Mouse (Mus musculus): Measurements from ENCODE around the gene Myl3. TPM values are rescaled to one million over a fixed set of nuclear protein-coding genes. Genes with fewer than 3 reads are reported as not detected.
A peak's percentile ranks its signal among the peaks of the same experiment; 100 is the strongest.

Gene Myl3
- total and polyA plus RNA-seq, 3 experiments: not detected

DNA sequence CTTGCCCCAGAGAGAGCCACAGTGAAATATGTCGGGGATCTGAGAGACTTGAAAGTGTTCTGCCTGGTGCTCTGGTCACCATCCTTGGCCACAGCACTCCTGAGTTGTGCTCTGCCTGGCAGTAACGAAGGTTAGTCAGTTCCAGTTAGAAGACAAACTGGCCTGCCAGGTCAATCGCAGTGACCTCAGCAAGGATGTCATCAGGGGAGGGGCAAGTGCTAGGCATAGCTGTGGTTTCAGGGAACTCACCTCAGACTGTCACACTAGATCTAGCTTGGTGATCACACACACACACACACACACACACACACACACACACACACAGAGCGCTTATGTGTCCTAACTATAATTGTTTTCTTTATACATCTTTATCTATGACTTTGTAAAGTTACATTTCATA, 61.6 kb downstream of the Myl3 start:
- H3K36me3 ChIP-seq (replicated peaks in 1 of 2; ENCODE audit: control insufficient read depth in 1 of 2, insufficient read depth in 1 of 2, low read length in 1 of 2): peaks cover 0 to 2% of the 10 kb centered on the region in 2 experiments
- dilution Hi-C loops (cut with MboI; ENCODE audit: extremely low pct_ligation_motif_present, extremely low pct_unique_long_range_greater_than_20kb, low sequenced_read_pairs): no loop called here
- H3K27me3 ChIP-seq (replicated peaks): no peaks in the 10 kb centered on the region
- H3K9ac ChIP-seq (ENCODE audit: insufficient read depth, low read depth): peak overlapping the region; percentile 39; the same call in 1 of the 2 replicates
- peak overlapping the region; percentile 37; the same call in 1 of the 2 replicates for H3K4me2 ChIP-seq (ENCODE audit: insufficient read depth, low read depth, poor library complexity, severe bottlenecking)
- H3K9me3 ChIP-seq (replicated peaks; ENCODE audit: low read length): no peaks in the 10 kb centered on the region
- in situ Hi-C loops (cut with MboI; ENCODE audit: low pct_ligation_motif_present, low pct_unique_long_range_greater_than_20kb, low sequenced_read_pairs): no loop called here
- DNase-seq (ENCODE audit: extremely low read depth): peak; percentile 39
- no peaks in the 10 kb centered on the region for H3K79me2 ChIP-seq (replicated peaks; ENCODE audit: control insufficient read depth, extremely low read depth, insufficient read depth, poor library complexity, severe bottlenecking)
- peaks cover 19 to 54% of the 10 kb centered on the region in 2 experiments for H3K4me1 ChIP-seq (ENCODE audit: control insufficient read depth in 1 of 2, insufficient read depth in 2 of 2)
- H3K27ac ChIP-seq (ENCODE audit: insufficient read depth, low read depth): no peak overlapping the region
- no peak overlapping the region for H3K4me3 ChIP-seq (replicated peaks in 1 of 3; ENCODE audit: low read depth in 2 of 3, low read length in 2 of 3, poor library complexity in 1 of 3)
- TF ChIP-seq SMC3 (IDR thresholded peaks at IDR 0.05; ENCODE audit: low read depth, low read length) (no peak), CHD1 (IDR thresholded peaks at IDR 0.05; ENCODE audit: low read depth, low read length) (no peak), MAX (IDR thresholded peaks at IDR 0.05; ENCODE audit: low read length) (no peak), IRF4 (IDR thresholded peaks at IDR 0.05; ENCODE audit: low read depth, low read length) (no peak)

GRCm38 (mm10) chr9:110810051-110810450, 68.4 kb downstream of the Myl3 start:
- H3K9ac ChIP-seq (ENCODE audit: insufficient read depth, low read depth): no peak overlapping the region
- no peak overlapping the region for H3K4me3 ChIP-seq (replicated peaks in 1 of 3; ENCODE audit: low read depth in 2 of 3, low read length in 2 of 3, poor library complexity in 1 of 3)
- no peak overlapping the region for H3K4me2 ChIP-seq (ENCODE audit: insufficient read depth, low read depth, poor library complexity, severe bottlenecking)
- H3K27ac ChIP-seq (ENCODE audit: insufficient read depth, low read depth): no peak overlapping the region
- no peaks in the 10 kb centered on the region for H3K9me3 ChIP-seq (replicated peaks; ENCODE audit: low read length)
- dilution Hi-C loops (cut with MboI; ENCODE audit: extremely low pct_ligation_motif_present, extremely low pct_unique_long_range_greater_than_20kb, low sequenced_read_pairs): no loop called here
- H3K79me2 ChIP-seq (replicated peaks; ENCODE audit: control insufficient read depth, extremely low read depth, insufficient read depth, poor library complexity, severe bottlenecking): no peaks in the 10 kb centered on the region
- DNase-seq (ENCODE audit: extremely low read depth): no peak
- H3K36me3 ChIP-seq (replicated peaks in 1 of 2; ENCODE audit: control insufficient read depth in 1 of 2, insufficient read depth in 1 of 2, low read length in 1 of 2): peaks cover 0 to 2% of the 10 kb centered on the region in 2 experiments
- H3K4me1 ChIP-seq (ENCODE audit: control insufficient read depth in 1 of 2, insufficient read depth in 2 of 2): peaks cover 0 to 3% of the 10 kb centered on the region in 2 experiments; a peak in 2 of 4 replicates
- in situ Hi-C loops (cut with MboI; ENCODE audit: low pct_ligation_motif_present, low pct_unique_long_range_greater_than_20kb, low sequenced_read_pairs): no loop called here
- no peaks in the 10 kb centered on the region for H3K27me3 ChIP-seq (replicated peaks)
- no peak for TF ChIP-seq JUND (conservative IDR thresholded peaks at IDR 0.05; ENCODE audit: low read depth, low read length)
- TF ChIP-seq POLR2A (IDR thresholded peaks at IDR 0.05; ENCODE audit: low read depth, low read length): no peak
- no peak for TF ChIP-seq E2F4 (IDR thresholded peaks at IDR 0.05; ENCODE audit: insufficient replicate concordance, low read depth, low read length)
- no peak for TF ChIP-seq USF2 (conservative IDR thresholded peaks at IDR 0.05; ENCODE audit: low read depth, low read length)
- TF ChIP-seq ZC3H11A (IDR thresholded peaks at IDR 0.05; ENCODE audit: low read depth, low read length): no peak
- TF ChIP-seq SIN3A (IDR thresholded peaks at IDR 0.05; ENCODE audit: low read length): no peak
- no peak for TF ChIP-seq ZMIZ1 (IDR thresholded peaks at IDR 0.05; ENCODE audit: low read depth, low read length)

DNA sequence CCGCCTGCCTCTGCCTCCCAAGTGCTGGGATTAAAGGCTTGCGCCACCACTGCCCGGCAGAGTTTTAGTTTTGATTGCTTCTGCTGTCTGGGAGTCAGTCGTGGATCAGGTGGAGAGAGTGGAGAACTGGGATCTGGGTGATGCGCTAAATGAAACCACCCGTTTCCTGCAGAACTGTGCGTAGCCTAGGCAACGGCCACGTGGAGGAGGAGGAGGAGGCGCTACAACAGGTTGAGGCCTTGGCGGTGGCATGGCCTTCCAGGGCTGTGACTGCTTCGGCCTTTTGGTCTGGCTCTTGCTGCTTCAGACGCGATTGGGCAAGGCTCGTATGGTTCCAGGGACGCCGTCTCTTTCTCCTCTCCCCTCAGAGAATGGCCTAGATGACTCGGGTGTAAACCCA, 72.1 kb downstream of the Myl3 start, which contains the start of gene Prss44:
Prss44 (plus strand) TSS at position 206 of the 400 bp plus-strand sequence.
- Histone ChIP-seq H3K4me2 (ENCODE audit: insufficient read depth, low read depth, poor library complexity, severe bottlenecking) (no peak within 1 kb of the TSS), H3K4me1 (ENCODE audit: control insufficient read depth in 1 of 2, insufficient read depth in 2 of 2) (peaks cover 0 to 3% of the 10 kb centered on the region in 2 experiments; a peak in 2 of 4 replicates), H3K27me3 (replicated peaks) (peaks cover 3% of the 10 kb centered on the region), H3K4me3 (replicated peaks in 1 of 3; ENCODE audit: low read depth in 2 of 3, low read length in 2 of 3, poor library complexity in 1 of 3) (peak within 1 kb of the TSS in 1 of 3 experiments; percentile 26), H3K36me3 (replicated peaks in 1 of 2; ENCODE audit: control insufficient read depth in 1 of 2, insufficient read depth in 1 of 2, low read length in 1 of 2) (no peaks in the 10 kb centered on the region), H3K27ac (ENCODE audit: insufficient read depth, low read depth) (no peak within 1 kb of the TSS), H3K9me3 (replicated peaks; ENCODE audit: low read length) (no peaks in the 10 kb centered on the region), H3K9ac (ENCODE audit: insufficient read depth, low read depth) (no peak within 1 kb of the TSS), H3K79me2 (replicated peaks; ENCODE audit: control insufficient read depth, extremely low read depth, insufficient read depth, poor library complexity, severe bottlenecking) (no peaks in the 10 kb centered on the region)
- in situ Hi-C loops (cut with MboI; ENCODE audit: low pct_ligation_motif_present, low pct_unique_long_range_greater_than_20kb, low sequenced_read_pairs): no loop called here
- TF ChIP-seq JUN (IDR thresholded peaks at IDR 0.05; ENCODE audit: insufficient read depth, low read depth, low read length): no peak
- no peak for TF ChIP-seq ZKSCAN1 (IDR thresholded peaks at IDR 0.05; ENCODE audit: borderline replicate concordance, low read depth, low read length)
- no peak for TF ChIP-seq HCFC1 (IDR thresholded peaks at IDR 0.05; ENCODE audit: low read depth, low read length)
- TF ChIP-seq GABPA (IDR thresholded peaks at IDR 0.05; ENCODE audit: insufficient replicate concordance, low read depth, low read length): no peak
- no peak for TF ChIP-seq MAX (IDR thresholded peaks at IDR 0.05; ENCODE audit: low read length)
- TF ChIP-seq MYC (IDR thresholded peaks at IDR 0.05; ENCODE audit: low read depth, low read length): no peak
- no peak for TF ChIP-seq KAT2A (IDR thresholded peaks at IDR 0.05; ENCODE audit: insufficient replicate concordance, low read length)
- no peak for TF ChIP-seq NRF1 (IDR thresholded peaks at IDR 0.05; ENCODE audit: low read depth, low read length)
- TF ChIP-seq TBP (conservative IDR thresholded peaks at IDR 0.05; ENCODE audit: low read depth, low read length): no peak
- DNase-seq (ENCODE audit: extremely low read depth): no peak
- dilution Hi-C loops (cut with MboI; ENCODE audit: extremely low pct_ligation_motif_present, extremely low pct_unique_long_range_greater_than_20kb, low sequenced_read_pairs): no loop called here
